Comparison of ENCODE assay signal across 1 mouse cellular context in genomic region chr17:50332012-50332300, GRCm38 (mm10).
TF ChIP-seq lines count a peak whose summit lies in the region.

No protein-coding gene starts in this region.

TF ChIP-seq in MEL, 35 proteins besides CTCF, POLR2A, EP300 and RAD21 (continued from another document):
- TF ChIP-seq TAL1 (IDR thresholded peaks at IDR 0.05; ENCODE audit: low read length), result no peak
- no peak; the same call in 1 of the 2 replicates for TF ChIP-seq NELFE (IDR thresholded peaks at IDR 0.05; ENCODE audit: low read depth, low read length)
- TF ChIP-seq MAX (IDR thresholded peaks at IDR 0.05; ENCODE audit: low read length), result no peak; the same call in 1 of the 2 replicates
- TF ChIP-seq USF2 (IDR thresholded peaks at IDR 0.05; ENCODE audit: borderline replicate concordance in 1 of 2, insufficient read depth in 1 of 2, low read depth in 1 of 2, low read length in 2 of 2), result no peak
- no peak for TF ChIP-seq TBP (IDR thresholded peaks at IDR 0.05; ENCODE audit: low read depth, low read length)
- no peak for TF ChIP-seq CHD2 (IDR thresholded peaks at IDR 0.05; ENCODE audit: low read length)
- TF ChIP-seq ZMIZ1 (IDR thresholded peaks at IDR 0.05; ENCODE audit: low read depth, low read length), result no peak
- peak; percentile 53; the same call in 1 of the 2 replicates for TF ChIP-seq ETS1 (IDR thresholded peaks at IDR 0.05; ENCODE audit: low read depth, low read length)
- TF ChIP-seq ZC3H11A (IDR thresholded peaks at IDR 0.05; ENCODE audit: low read depth, low read length), result no peak
- no peak for TF ChIP-seq MAZ (IDR thresholded peaks at IDR 0.05; ENCODE audit: low read depth, low read length)
- TF ChIP-seq USF1 (IDR thresholded peaks at IDR 0.05; ENCODE audit: low read depth, low read length), result no peak
- no peak for TF ChIP-seq ELF1 (IDR thresholded peaks at IDR 0.05; ENCODE audit: low read depth, low read length)
- no peak for TF ChIP-seq MEF2A (IDR thresholded peaks at IDR 0.05; ENCODE audit: extremely low read depth, insufficient replicate concordance, low read depth, low read length, poor library complexity, severe bottlenecking)
- TF ChIP-seq TCF12 (IDR thresholded peaks at IDR 0.05; ENCODE audit: low read depth, low read length), result peak; percentile 24; the same call in 1 of the 2 replicates
- no peak for TF ChIP-seq ZKSCAN1 (IDR thresholded peaks at IDR 0.05; ENCODE audit: low read depth, low read length)
